Mouse (Mus musculus) thymus, postnatal 36 days (tissue): Measurements from ENCODE around the gene Anapc15-ps.
"Not testable (repeated sequence)": the region's sequence is repeated elsewhere in the genome, so short reads cannot be mapped to it uniquely, and the experiment has no call there.

Experiments used
- DNase-seq, 2 experiments: peaks; one replicate each; pipeline ENCODE4 v3.0.0; 2022; ENCODE audit warnings: mixed read lengths in 2 of 2

The Anapc15-ps gene

GRCm38 (mm10) chr10:95667371-95668030 lies 5.8 kb downstream of the Anapc15-ps start:
- no peak for DNase-seq

- DNase-seq = no peak
These were observed 6.5 kb downstream of the Anapc15-ps start for GRCm38 (mm10) chr10:95666791-95667190.

- DNase-seq = no peak
These were observed 7.7 kb downstream of the Anapc15-ps start for GRCm38 (mm10) chr10:95665426-95665990.

GRCm38 (mm10) chr10:95664613-95665012 lies 8.6 kb downstream of the Anapc15-ps start:
- DNase-seq = no peak

- DNase-seq = no peak
These were observed 12.9 kb downstream of the Anapc15-ps start for GRCm38 (mm10) chr10:95660356-95660755.

- no peak for DNase-seq
These were observed 13.6 kb downstream of the Anapc15-ps start for GRCm38 (mm10) chr10:95659471-95660150.

GRCm38 (mm10) chr10:95658836-95659343 lies 14.4 kb downstream of the Anapc15-ps start:
- no peak for DNase-seq

GRCm38 (mm10) chr10:95656236-95657225 lies 16.7 kb downstream of the Anapc15-ps start:
- no peak for DNase-seq

- no peak for DNase-seq
These were observed 21.1 kb downstream of the Anapc15-ps start for GRCm38 (mm10) chr10:95652131-95652530.

GRCm38 (mm10) chr10:95648326-95648888 lies 24.8 kb downstream of the Anapc15-ps start:
- DNase-seq = no peak

GRCm38 (mm10) chr10:95647128-95647527 lies 26.1 kb downstream of the Anapc15-ps start:
- DNase-seq = no peak

GRCm38 (mm10) chr10:95646576-95646975 lies 26.7 kb downstream of the Anapc15-ps start:
- no peak for DNase-seq

- DNase-seq = no peak
These were observed 29.4 kb downstream of the Anapc15-ps start for GRCm38 (mm10) chr10:95643696-95644360.

- no peak for DNase-seq
These were observed 30.2 kb downstream of the Anapc15-ps start for GRCm38 (mm10) chr10:95643042-95643441.

- DNase-seq = no peak
These were observed 31.9 kb downstream of the Anapc15-ps start for GRCm38 (mm10) chr10:95641335-95641734.

- DNase-seq = no peak
These were observed 33.8 kb downstream of the Anapc15-ps start for GRCm38 (mm10) chr10:95639429-95639828.

- DNase-seq = no peak
These were observed 38.5 kb downstream of the Anapc15-ps start for GRCm38 (mm10) chr10:95634751-95635150.

GRCm38 (mm10) chr10:95634261-95634660 lies 39.0 kb downstream of the Anapc15-ps start:
- no peak for DNase-seq

GRCm38 (mm10) chr10:95631568-95631967 lies 41.7 kb downstream of the Anapc15-ps start:
- no peak for DNase-seq

- no peak for DNase-seq
These were observed 42.4 kb downstream of the Anapc15-ps start for GRCm38 (mm10) chr10:95630726-95631345.

GRCm38 (mm10) chr10:95630166-95630565 lies 43.1 kb downstream of the Anapc15-ps start:
- DNase-seq = not testable (repeated sequence)
